Mouse (Mus musculus): ENCODE results near the gene Zpr1.

Zpr1 gene

DNA sequence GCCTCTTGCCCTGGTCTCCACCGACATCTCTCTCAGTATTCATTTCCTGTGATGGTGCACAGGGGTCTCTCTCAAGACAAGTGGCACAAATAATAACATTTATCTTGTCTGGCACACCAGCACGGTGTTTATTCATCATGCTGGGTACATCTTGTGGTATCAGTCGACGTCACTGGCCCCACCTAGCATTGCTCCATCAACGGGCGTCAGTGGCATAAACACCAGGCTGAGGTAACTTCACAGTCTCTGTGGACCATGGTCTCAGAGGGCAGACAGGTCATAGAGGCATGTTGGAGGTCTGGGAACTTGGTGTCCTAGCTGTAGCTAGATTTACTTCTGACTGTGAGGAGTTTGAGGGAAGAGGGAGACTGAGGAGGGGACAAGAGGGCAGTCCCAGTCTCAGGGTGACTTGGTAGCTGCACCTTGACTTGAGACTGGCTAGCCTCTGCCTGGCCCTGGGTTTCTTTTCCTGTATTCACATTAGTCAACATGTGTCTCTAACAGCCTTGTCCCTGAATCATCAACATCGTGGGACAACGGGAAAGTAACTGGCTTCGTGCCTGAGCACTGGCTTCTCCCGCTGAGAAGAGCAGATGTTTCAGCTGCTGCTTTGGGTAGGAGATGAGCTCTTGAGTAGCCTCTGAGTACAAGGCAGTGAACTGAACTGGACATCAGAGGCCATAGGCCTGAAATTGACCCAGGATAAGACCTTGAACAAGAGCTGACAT, 16.0 kb upstream of the Zpr1 start:
- in situ Hi-C loops (cut with MboI; ENCODE audit: low pct_unique_long_range_greater_than_20kb in 1 of 2, low sequenced_read_pairs in 2 of 2, unreplicated experiment in 1 of 2), result no loop called here

DNA sequence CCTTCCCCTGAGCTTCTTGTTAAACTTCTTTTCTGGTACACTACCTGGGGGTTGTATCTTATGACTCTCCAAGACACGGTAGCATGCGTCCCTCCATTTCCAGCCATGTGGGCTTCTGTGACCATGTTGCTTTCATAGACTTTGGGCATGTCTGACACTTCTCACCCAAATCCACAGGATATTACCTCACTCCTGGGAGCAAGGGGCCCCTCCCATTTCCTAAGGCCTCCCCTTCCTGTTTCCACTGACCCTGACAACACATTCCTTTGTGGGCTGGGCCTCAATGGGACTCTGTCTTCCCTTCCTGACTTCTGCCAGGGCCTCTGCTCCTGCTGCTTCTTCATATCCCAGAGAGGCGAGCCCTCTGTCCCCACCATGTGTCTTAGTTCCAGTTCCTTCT, 15.3 kb upstream of the Zpr1 start:
- in situ Hi-C loops (cut with MboI; ENCODE audit: low pct_unique_long_range_greater_than_20kb in 1 of 2, low sequenced_read_pairs in 2 of 2, unreplicated experiment in 1 of 2), result no loop called here

DNA sequence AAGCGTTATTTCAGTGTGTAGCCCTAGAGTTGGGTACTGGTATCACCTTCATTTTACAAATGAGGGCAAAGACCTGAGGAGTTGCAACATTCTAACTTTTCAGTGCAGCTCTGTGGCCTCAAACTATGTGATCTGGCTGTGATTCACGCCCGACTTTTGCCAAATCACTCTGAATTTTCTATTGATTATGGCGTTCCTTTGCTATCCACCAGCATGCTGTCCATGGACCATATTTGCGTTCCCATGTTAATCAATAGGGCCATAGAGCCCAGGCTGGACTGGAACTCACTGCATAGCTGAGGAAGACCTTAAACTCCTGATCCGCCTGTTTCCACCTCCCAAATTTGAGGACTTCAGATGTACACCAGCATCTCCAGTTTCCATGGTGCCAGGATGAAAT, 13.8 kb upstream of the Zpr1 start:
- in situ Hi-C loops (cut with MboI; ENCODE audit: low pct_unique_long_range_greater_than_20kb in 1 of 2, low sequenced_read_pairs in 2 of 2, unreplicated experiment in 1 of 2), result no loop called here

DNA sequence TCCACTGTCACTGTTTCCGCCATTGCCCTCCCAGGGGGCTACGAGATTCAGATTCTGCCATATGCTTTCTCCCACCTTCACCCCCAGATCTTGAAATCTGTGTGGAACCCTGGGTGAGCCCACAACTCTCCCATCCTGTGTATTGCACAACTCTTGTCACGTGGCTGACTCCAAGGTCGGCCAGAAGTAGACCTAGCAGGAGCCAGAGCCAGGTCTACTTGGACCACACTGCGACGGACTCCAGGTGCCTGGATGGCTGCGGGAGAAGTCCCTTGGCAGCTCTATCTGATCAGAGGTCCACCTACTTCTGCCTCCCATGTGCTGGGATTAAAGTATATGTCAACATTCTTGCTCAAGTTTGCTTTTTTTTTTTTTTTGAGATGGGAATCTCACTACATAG, 11.7 kb upstream of the Zpr1 start:
- in situ Hi-C loops (cut with MboI; ENCODE audit: low pct_unique_long_range_greater_than_20kb in 1 of 2, low sequenced_read_pairs in 2 of 2, unreplicated experiment in 1 of 2), result no loop called here

DNA sequence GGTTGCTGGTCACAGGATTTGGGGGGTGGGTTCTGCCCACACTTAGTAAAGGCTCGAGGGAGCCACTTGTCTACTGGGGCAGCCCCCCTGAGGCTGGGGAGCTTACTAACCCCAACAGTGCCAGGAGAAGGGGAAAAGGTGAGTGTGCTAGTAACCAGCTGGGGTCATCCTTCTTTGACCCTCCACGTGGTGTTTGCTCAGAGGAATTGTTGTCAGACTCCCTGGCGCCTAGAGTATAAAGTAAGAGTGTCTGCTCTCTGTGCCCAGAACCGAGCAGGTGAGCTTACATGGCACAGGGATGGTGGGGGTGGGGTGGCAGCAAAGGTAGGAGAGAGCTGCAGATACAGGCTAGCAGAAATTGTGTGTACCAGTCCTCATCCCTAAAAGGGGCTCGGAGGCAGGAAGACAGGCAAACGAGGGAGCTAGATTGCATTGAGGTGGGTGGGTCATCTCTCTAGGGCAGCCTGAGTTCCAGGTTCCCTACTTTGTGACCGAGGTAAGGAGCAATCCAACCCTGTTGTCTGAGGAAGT, 4.5 kb upstream of the Zpr1 start, which contains the start of gene Apoa5:
Gene Apoa5, plus strand, starts transcription at position 291 of the 531 bp plus-strand sequence.
- in situ Hi-C loops (cut with MboI; ENCODE audit: low pct_unique_long_range_greater_than_20kb in 1 of 2, low sequenced_read_pairs in 2 of 2, unreplicated experiment in 1 of 2), result no loop called here

DNA sequence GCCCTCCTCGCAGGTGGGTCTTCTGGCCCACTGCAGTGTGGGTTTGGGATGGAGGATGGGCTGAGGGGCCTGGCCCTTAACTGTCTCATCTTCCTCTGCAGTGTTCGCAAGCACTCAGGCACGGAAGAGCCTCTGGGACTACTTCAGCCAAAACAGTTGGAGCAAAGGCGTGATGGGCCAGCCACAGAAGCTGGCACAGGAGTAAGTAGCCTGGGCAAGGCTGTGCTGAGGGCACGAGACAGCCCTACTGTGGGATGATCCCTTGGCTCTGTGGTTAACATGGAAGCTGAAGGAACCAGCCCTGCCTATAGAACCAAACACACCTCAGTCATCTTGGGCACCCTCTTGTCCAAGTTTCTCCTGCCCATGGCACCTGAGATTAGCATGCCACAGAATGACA, 3.7 kb upstream of the Zpr1 start:
- in situ Hi-C loops (cut with MboI; ENCODE audit: low pct_unique_long_range_greater_than_20kb in 1 of 2, low sequenced_read_pairs in 2 of 2, unreplicated experiment in 1 of 2), result no loop called here

DNA sequence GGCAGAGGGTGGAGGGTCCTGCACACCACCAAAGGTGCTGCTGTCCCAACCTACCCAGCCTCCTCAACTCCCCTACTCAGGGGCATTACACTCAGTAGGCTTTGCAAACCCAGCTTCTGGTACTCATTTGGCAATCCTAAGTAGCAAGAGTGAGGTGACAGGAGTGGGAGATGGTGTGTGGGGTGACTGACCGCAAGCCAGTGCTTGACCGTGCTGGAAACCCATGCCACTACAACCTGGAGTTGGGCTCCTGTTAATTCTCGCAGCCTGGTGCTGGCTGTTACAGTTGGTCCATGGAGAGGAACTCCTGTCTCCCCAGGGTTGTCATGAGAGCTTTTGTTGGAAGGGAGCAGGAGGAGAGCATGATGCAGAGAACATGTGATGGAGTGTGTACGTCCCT, 2.1 kb upstream of the Zpr1 start:
- in situ Hi-C loops (cut with MboI; ENCODE audit: low pct_unique_long_range_greater_than_20kb in 1 of 2, low sequenced_read_pairs in 2 of 2, unreplicated experiment in 1 of 2), result no loop called here

DNA sequence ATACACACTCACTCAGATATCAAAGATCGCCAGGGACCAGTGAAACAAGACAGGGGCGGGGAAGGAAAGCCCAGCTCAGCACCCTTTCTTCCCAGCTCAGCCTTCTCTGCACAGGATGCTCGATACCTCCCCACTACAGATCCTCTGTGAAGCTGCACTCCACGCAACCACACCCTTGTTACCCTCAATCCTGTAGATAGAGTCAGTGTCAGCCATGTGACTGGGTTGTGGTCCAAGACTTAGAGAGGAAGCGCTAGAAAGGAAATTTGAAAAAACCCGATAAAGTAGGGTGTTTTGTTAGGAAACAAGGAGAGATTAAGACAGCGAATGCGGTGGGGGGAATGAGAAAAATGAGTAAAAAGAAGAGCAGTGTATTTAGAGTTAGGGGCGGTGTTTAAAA, 794 bp upstream of the Zpr1 start:
- in situ Hi-C loops (cut with MboI; ENCODE audit: low pct_unique_long_range_greater_than_20kb in 1 of 2, low sequenced_read_pairs in 2 of 2, unreplicated experiment in 1 of 2), result no loop called here

DNA sequence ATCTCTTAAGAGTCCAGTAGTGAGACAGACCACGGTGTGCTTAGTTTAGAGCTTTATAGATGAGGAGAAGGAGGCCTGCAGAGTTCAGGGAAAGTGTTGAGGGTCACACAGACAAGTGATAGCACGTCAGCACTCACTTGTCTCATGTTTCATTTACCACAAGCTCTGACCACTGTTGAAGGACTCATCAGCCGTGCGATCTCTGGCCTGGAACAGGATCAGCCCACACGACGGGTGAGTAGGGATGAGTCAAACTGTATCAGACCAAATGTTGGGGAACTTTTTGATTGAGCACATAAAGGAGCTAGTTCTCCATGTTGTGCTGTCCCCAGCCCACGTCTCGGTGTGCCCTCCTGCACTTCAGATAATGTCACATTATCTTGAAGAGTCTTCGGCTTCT, 1.6 kb downstream of the Zpr1 start:
- in situ Hi-C loops (cut with MboI; ENCODE audit: low pct_unique_long_range_greater_than_20kb in 1 of 2, low sequenced_read_pairs in 2 of 2, unreplicated experiment in 1 of 2), result no loop called here

DNA sequence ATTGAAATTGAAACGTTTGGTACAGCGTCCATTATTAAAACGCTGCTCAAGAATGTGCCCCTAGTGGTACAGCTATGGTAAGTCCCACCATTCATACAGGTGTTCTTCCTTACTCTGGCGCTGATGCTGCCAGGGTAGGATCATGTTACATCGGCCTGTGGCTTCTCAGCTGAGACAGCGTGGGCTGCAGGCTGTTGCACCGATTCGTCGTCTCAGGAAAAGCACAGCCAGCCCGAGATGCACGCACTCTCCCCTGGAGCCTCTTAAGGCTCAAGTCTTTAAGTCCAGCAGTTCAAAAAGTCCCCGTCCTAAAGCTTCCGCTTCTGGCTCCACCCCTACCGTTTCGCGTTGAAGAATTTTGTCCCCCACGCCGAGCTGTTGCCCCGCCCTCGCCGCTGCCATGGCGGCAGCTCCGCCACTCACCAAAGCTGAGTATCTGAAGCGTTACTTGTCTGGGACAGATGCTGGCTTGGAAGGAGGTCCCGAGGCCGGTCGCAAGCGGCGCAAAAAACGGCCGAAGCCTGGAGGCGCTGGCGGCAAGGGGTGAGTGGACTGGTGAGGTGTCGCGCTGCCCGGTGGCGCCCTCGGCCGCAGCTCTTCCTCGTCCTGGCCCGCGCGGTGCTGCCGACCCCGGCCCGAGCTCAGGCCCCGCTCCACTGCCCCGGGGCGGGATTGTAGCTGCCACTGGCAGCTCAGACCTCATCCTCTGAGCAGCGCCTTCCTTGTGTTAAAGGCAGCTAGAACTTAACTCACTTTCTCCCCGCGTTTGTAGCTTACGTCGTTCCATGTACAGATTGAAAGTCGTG, 10.0 kb downstream of the Zpr1 start, which contains the start of gene Bud13:
Gene Bud13, plus strand, starts transcription at position 378 of the 806 bp plus-strand sequence.
- in situ Hi-C loops (cut with MboI; ENCODE audit: low pct_unique_long_range_greater_than_20kb in 1 of 2, low sequenced_read_pairs in 2 of 2, unreplicated experiment in 1 of 2), result no loop called here

DNA sequence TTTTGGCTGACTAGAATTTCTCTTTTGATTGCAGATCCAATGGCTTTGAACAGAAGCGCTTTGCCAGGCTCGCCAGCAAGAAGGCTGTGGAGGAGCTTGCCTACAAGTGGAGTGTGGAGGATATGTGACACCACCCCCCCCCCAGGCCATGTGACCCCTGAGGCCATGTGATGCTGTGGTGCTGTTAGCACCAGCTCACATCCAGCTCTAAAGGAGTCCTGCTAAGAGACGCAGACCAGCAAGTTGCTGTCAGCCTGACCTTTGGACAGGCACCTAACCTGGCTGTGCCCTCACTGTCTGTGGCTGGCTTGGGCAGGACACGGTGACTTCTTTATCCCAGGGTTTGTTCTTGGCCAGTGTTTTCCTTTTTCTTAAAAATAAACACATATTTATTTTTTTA, 25.5 kb downstream of the Zpr1 start:
- in situ Hi-C loops (cut with MboI; ENCODE audit: low pct_unique_long_range_greater_than_20kb in 1 of 2, low sequenced_read_pairs in 2 of 2, unreplicated experiment in 1 of 2), result no loop called here

DNA sequence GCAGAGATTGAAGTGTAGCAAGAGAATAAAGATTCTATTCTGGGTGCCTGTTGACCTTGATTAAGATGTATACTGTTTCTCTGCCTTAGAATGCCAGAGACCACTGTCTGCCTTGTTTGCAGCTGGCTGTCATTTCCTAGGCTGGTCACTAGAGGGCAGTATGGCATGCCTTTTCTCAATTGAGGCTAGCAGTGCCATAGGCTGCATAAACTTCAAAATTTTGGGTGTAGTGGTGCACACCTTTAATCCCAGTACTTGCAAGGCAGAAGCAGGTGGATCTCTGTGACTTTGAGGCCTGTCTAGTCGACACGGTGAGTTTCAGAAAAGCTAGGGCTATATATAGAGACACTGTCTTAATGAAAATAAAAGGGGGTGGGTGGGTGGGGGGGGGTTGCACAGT, 29.3 kb downstream of the Zpr1 start:
- in situ Hi-C loops (cut with MboI; ENCODE audit: low pct_unique_long_range_greater_than_20kb in 1 of 2, low sequenced_read_pairs in 2 of 2, unreplicated experiment in 1 of 2), result no loop called here

DNA sequence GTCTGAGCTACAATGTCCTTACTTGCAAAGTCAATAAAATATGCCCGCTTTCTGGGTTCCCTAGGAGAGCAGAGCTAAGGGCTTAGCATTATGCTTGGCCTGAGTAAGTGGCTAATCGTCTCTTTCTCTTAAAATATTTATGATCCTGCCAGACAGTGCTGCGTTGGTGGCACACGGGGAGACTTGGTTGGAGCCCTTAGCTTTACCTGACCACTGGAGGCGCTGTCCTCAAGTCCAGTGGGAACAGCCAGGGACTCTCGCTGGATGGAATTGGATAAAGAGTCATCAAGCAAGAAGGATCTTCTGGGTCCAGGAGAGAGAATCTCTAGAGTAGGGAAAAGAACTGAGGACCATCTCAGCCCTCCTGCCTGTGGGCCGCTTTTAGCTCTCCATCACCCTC, 36.3 kb downstream of the Zpr1 start:
- in situ Hi-C loops (cut with MboI; ENCODE audit: low pct_unique_long_range_greater_than_20kb in 1 of 2, low sequenced_read_pairs in 2 of 2, unreplicated experiment in 1 of 2), result no loop called here

DNA sequence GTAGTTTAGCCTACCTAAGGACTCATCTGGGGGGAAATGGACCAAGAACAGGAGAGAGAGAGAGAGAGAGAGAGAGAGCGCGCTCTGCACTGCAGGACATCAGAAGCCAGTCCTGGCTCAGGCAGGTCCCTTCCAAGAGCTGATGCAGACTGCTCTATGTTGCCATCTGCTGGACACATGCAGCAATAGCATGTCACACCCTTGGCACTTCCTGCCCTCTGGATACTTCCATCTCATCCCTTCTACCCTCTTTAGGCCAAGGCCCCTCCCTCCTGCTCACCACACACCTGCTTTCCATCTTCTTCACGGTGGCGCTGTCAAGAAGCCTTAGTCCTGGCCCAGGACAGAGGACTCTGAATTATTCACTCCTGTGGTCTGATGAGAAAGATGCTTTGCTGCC, 41.6 kb downstream of the Zpr1 start:
- in situ Hi-C loops (cut with MboI; ENCODE audit: low pct_unique_long_range_greater_than_20kb in 1 of 2, low sequenced_read_pairs in 2 of 2, unreplicated experiment in 1 of 2), result no loop called here

DNA sequence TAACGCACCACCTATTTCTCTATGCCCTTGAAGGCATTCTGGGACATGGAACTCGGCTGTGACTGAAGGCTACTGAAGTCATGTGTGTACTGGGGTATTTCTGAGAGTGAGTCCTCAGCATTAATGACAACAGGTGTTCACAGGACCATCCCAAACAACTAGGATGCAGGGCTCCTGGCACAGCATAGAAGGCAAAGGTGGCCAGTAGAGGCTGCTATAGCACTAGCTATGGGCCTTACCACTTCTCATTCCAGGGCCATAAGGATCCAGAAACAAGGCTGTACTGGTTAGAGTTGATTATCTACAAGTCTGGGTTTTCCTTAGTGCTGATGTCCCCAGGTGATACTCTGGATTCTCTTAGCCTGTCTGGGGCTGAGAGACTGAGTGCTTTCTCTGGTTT, 42.1 kb downstream of the Zpr1 start:
- in situ Hi-C loops (cut with MboI; ENCODE audit: low pct_unique_long_range_greater_than_20kb in 1 of 2, low sequenced_read_pairs in 2 of 2, unreplicated experiment in 1 of 2), result no loop called here

DNA sequence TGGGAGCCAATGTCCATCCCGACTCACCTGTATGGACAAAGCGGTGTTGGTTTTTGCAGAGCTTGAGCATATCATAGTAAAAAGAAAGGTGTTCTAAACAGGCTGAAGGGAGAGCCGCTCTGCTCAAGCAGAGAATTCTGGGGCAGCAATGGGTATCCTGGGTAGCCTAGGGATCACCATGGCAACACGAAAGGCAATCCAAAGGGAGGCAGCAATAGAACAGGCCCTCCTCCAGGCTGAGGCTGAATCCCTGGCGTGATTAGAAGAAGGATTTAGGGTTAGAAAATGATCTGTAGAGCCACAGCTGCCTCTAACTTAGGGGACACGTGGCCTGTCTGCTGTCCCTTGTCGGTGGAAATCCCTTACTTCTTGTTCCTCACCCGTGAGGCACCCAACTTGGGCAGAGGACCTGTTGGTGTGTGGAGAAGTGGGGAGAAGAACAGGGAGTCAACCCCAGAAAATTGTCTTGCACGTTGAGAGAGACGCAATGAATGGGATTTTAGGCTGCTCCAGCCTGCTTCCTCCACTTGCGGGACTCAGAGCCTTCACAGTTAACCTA, 43.0 kb downstream of the Zpr1 start:
- in situ Hi-C loops (cut with MboI; ENCODE audit: low pct_unique_long_range_greater_than_20kb in 1 of 2, low sequenced_read_pairs in 2 of 2, unreplicated experiment in 1 of 2), result no loop called here

DNA sequence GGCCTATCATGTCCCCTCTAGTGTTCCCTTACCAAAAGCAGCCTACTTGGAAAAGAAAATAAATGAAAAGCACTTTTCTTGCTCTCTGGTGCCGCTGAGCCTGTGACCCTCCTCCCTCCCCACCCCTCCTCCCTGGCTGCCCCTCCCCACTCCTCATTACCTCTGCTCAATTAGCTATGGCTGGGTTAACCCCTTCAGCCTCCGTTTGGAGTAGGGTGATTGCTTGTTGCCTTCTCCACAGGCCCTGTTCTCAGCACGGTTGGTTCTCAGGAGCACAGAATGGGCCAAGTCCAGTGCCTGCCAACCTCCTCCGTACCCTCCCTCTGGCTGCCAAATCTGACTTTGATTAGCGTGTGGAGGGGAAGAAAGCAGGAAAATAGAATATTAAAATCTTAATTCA, 43.5 kb downstream of the Zpr1 start:
- in situ Hi-C loops (cut with MboI; ENCODE audit: low pct_unique_long_range_greater_than_20kb in 1 of 2, low sequenced_read_pairs in 2 of 2, unreplicated experiment in 1 of 2), result no loop called here

DNA sequence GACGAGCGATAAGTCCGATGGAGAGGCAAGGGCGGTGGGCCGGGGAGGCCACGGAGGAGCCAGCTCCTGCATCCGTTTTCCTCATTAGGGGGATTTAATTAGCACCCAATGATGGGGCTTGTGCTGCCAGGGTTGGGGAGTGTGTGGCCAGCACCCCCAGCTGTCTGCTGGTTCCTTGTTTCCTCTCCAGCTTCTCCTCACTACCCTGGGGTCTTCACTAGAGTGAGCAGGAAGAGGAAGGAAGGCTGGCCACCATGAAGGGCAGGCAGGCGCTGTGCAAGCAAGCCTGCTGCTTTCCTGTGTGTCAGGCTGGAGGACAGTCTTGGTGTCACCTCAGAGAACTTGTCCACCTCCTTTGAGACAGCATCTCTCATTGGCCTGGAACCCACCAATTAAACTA, 44.0 kb downstream of the Zpr1 start:
- in situ Hi-C loops (cut with MboI; ENCODE audit: low pct_unique_long_range_greater_than_20kb in 1 of 2, low sequenced_read_pairs in 2 of 2, unreplicated experiment in 1 of 2), result no loop called here

DNA sequence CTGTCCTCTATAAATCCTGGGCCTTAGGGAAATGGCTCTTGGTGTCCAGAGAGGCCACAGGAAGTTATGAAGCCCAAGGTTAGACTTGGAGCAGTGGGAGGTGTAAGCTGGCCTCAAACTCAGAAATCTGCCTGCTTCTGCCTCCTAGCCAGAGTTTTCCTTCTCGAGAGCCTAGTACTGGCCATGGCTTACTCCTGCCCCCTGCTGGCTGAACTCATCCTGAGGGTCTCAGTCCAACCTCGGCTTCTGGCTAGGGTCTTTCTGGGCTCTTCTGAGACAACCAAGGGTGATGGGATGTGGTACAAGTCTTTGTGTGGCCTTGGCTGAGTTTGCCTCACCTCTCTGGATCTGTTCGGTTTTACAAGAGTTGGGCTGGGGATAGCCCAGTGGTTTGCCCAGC, 45.1 kb downstream of the Zpr1 start:
- in situ Hi-C loops (cut with MboI; ENCODE audit: low pct_unique_long_range_greater_than_20kb in 1 of 2, low sequenced_read_pairs in 2 of 2, unreplicated experiment in 1 of 2), result no loop called here

All from mouse embryonic stem cell (cell line).